Comparison of ENCODE assay signal across 22 mouse cellular contexts in the genomic region with DNA sequence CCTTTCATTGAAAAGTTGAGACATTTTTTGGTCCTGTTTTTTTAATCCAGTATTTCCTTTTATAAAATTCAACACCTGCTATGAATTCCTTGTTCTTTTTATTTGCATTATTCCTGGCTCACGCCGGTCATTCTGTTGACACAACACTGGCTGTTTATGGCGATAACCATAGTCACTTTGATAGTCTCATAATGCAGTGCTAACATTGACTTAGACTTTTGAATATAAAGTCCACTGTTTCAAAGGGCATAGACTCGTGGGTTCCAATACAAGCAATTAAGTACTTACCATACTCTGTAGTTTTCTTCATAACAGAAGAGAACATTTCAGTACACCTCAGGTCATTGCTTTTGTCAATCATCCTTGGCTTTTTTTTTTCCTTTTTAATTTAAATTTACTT. TPM values are rescaled to one million over a fixed set of nuclear protein-coding genes. Genes with fewer than 3 reads are reported as not detected.
DNase-seq lines count a peak whose midpoint lies in the region; ATAC-seq and TF ChIP-seq lines count a peak whose summit lies in the region.
"Had no signal": no experiment of that assay in that cellular context is flagged by ENCODE, and none has a peak within 500 bp of the region (broad histone marks: within the 10 kb centered on the region; RNA-seq: fewer than 3 reads in every experiment).

No protein-coding gene starts in this region.

- no peaks in the 10 kb centered on the region for H3K9me3 ChIP-seq in intestine, embryonic 16.5 days (ENCODE audit: control insufficient read depth, low read length)
- no peaks in the 10 kb centered on the region for H3K9me3 ChIP-seq in stomach, embryonic 14.5 days (ENCODE audit: control insufficient read depth, low read depth, low read length)
- H3K9me3 ChIP-seq: embryonic facial prominence, embryonic 15.5 days; forebrain, embryonic 15.5 days; G1E; hindbrain, embryonic 15.5 days had no signal

- H3K79me2 ChIP-seq in liver, adult 2 months (ENCODE audit: control insufficient read depth, insufficient read depth, low read length): peaks cover 22% of the 10 kb centered on the region

- H3K4me3 ChIP-seq in liver, adult 2 months (ENCODE audit: insufficient read depth, low read depth, low read length): no peak overlapping the region
- no peak overlapping the region for H3K4me3 ChIP-seq in intestine, embryonic 16.5 days (ENCODE audit: low read length)
- H3K4me3 ChIP-seq in stomach, embryonic 14.5 days (ENCODE audit: low read depth, low read length): no peak overlapping the region
- H3K4me3 ChIP-seq: embryonic facial prominence, embryonic 15.5 days; forebrain, embryonic 15.5 days; hindbrain, embryonic 15.5 days had no signal

- 26% methylated on average over 4 of the region's 4 CpGs for WGBS in liver, adult 2 months
- 53% methylated on average over 4 of the region's 4 CpGs for WGBS in intestine, embryonic 16.5 days
- WGBS in stomach, embryonic 14.5 days: 66% methylated on average over 4 of the region's 4 CpGs

- peaks cover 13% of the 10 kb centered on the region for H3K36me3 ChIP-seq in liver, adult 2 months (ENCODE audit: control insufficient read depth, insufficient read depth, low read length)
- no peaks in the 10 kb centered on the region for H3K36me3 ChIP-seq in intestine, embryonic 16.5 days (ENCODE audit: control insufficient read depth, insufficient read depth, low read length)
- H3K36me3 ChIP-seq in stomach, embryonic 14.5 days (ENCODE audit: control insufficient read depth, insufficient read depth, low read length): no peaks in the 10 kb centered on the region
- H3K36me3 ChIP-seq: embryonic facial prominence, embryonic 15.5 days; forebrain, embryonic 15.5 days; hindbrain, embryonic 15.5 days had no signal

- peak; percentile 74 for ATAC-seq in intestine, embryonic 16.5 days
- ATAC-seq in stomach, embryonic 14.5 days (ENCODE audit: insufficient number of reproducible peaks, insufficient read depth, low FRiP score, low read depth): peak; percentile 74; the same call in 1 of the 2 replicates
- ATAC-seq: CD4-positive, CD25-positive, alpha-beta regulatory T cell, adult 4 months; forebrain, embryonic 15.5 days had no signal

- H3K27ac ChIP-seq in liver, adult 2 months (replicated peaks; ENCODE audit: insufficient read depth, low read depth, low read length): peak overlapping the region; percentile 57; the same call in 1 of the 2 replicates
- peak overlapping the region; percentile 75 for H3K27ac ChIP-seq in intestine, embryonic 16.5 days (ENCODE audit: low read length)
- no peak overlapping the region for H3K27ac ChIP-seq in stomach, embryonic 14.5 days (ENCODE audit: low read length)
- H3K27ac ChIP-seq: embryonic facial prominence, embryonic 15.5 days; forebrain, embryonic 15.5 days; hindbrain, embryonic 15.5 days had no signal

- TF ChIP-seq POLR2A in liver, adult 2 months (IDR thresholded peaks at IDR 0.05; ENCODE audit: extremely low read depth, insufficient read depth, low read length): no peak

- H3K9ac ChIP-seq in liver, adult 2 months (ENCODE audit: low read depth, low read length): no peak overlapping the region
- no peak overlapping the region for H3K9ac ChIP-seq in intestine, embryonic 16.5 days (ENCODE audit: low read depth, low read length)
- H3K9ac ChIP-seq in stomach, embryonic 14.5 days (replicated peaks; ENCODE audit: low read depth, low read length): no peak overlapping the region
- H3K9ac ChIP-seq: embryonic facial prominence, embryonic 15.5 days; forebrain, embryonic 15.5 days; hindbrain, embryonic 15.5 days had no signal

- peaks cover 12% of the 10 kb centered on the region for H3K4me1 ChIP-seq in liver, adult 2 months (ENCODE audit: control insufficient read depth, insufficient read depth, low read length)
- peaks cover 3% of the 10 kb centered on the region; the same call in 1 of the 2 replicates for H3K4me1 ChIP-seq in intestine, embryonic 16.5 days (ENCODE audit: control insufficient read depth, insufficient read depth, low read length)
- no peaks in the 10 kb centered on the region for H3K4me1 ChIP-seq in stomach, embryonic 14.5 days (ENCODE audit: control insufficient read depth, insufficient read depth, low read length)
- H3K4me1 ChIP-seq: embryonic facial prominence, embryonic 15.5 days; forebrain, embryonic 15.5 days; hindbrain, embryonic 15.5 days had no signal

- no peaks in the 10 kb centered on the region for H3K27me3 ChIP-seq in liver, adult 2 months (ENCODE audit: control insufficient read depth, insufficient read depth, low read length)
- H3K27me3 ChIP-seq in intestine, embryonic 16.5 days (replicated peaks; ENCODE audit: control insufficient read depth, insufficient read depth, low read length): no peaks in the 10 kb centered on the region
- H3K27me3 ChIP-seq in stomach, embryonic 14.5 days (ENCODE audit: control insufficient read depth, insufficient read depth, low read length): no peaks in the 10 kb centered on the region
- H3K27me3 ChIP-seq: embryonic facial prominence, embryonic 15.5 days; forebrain, embryonic 15.5 days; hindbrain, embryonic 15.5 days had no signal

- no peak overlapping the region for H3K4me2 ChIP-seq in intestine, embryonic 16.5 days (ENCODE audit: low read depth, low read length)
- H3K4me2 ChIP-seq in stomach, embryonic 14.5 days (replicated peaks; ENCODE audit: low read depth, low read length): no peak overlapping the region
- H3K4me2 ChIP-seq: embryonic facial prominence, embryonic 15.5 days; forebrain, embryonic 15.5 days; heart, embryonic 11.5 days; hindbrain, embryonic 15.5 days had no signal

- intact Hi-C loops in heart, postnatal 14 days (cut with DNase I): no loop called here

- TF ChIP-seq CTCF in liver, adult 2 months (IDR thresholded peaks at IDR 0.05; ENCODE audit: low read depth, low read length): no peak

- peak; percentile 88 for DNase-seq in liver, adult 2 months (ENCODE audit: extremely low read depth, low read depth, low spot score)
- no peak for DNase-seq in liver
- DNase-seq in embryo, embryonic 10 days (ENCODE audit: low spot score): no peak
- DNase-seq in heart, adult 9 months (ENCODE audit: low spot score in 2 of 2): no peak
- no peak for DNase-seq in heart, postnatal 14 days
- DNase-seq: adrenal gland, adult 8-10 months; adrenal gland, postnatal 36 days; B cell, adult 2 months; cerebellum, adult 2 months; cerebellum, postnatal 10 days; embryo, embryonic 11 days; gastrocnemius, postnatal 36 days; heart, adult 11 months; heart, postnatal 36 days had no signal

RNA-seq across cellular contexts. Expression of a gene that starts 14.0 kb away (rescaled TPM):
- total RNA-seq in liver, adult 2 months (2014; rRNA removed): 14.8 and 16.7 TPM in 2 replicates
- polyA plus RNA-seq in liver, adult 2 months (2012; rRNA removed): 3.2 and 4.7 TPM in 2 replicates
- 4.0 and 4.4 TPM in 2 replicates for polyA plus RNA-seq in intestine, embryonic 16.5 days (2015; fragmentation: Nextera tagmentation; extraction: Ambion mirVana)
- 1.4 and 2.9 TPM in 2 replicates for polyA plus RNA-seq in stomach, embryonic 14.5 days (2014; fragmentation: Nextera tagmentation; extraction: Ambion mirVana)
- total RNA-seq in heart, postnatal 14 days (2021): 10 to 100 TPM; 12.5 to 15.3 TPM
